Mouse (Mus musculus): Measurements from ENCODE around the gene Cebpa. TPM values are rescaled to one million over a fixed set of nuclear protein-coding genes. Genes with fewer than 3 reads are reported as not detected.

Gene Cebpa
- polyA plus RNA-seq, 1 experiment from 2014 or later = 2.7 TPM

- H3K4me1 ChIP-seq = peaks cover 21% of the 10 kb centered on the region
These were observed 4.4 kb downstream of the Cebpa start for GRCm38 (mm10) chr7:35123431-35123953.

DNA sequence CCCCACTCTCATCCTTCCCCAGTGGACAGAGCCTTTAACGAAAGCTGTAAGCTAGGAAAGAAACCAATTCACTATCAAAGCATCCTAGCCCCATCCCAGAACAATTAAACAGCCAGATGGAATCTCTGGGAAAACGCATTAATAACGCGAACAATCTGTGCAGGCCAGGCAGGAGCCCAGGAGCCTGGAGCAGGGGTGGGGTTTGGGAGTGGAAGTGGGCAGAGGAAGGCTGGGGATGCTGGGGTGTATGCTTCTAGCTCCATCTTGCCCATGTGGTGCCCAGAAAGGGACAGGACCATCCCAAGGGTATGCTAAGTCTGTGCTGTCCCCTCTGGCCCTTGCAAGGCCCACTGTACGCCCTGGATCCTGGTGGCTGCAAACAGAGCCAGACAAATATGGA lies 5.1 kb downstream of the Cebpa start:
- Histone ChIP-seq H3K9me3 (no peaks in the 10 kb centered on the region), H3K27ac (no peak overlapping the region), H3K4me3 (no peak overlapping the region), H3K36me3 (no peaks in the 10 kb centered on the region), H3K27me3 (ENCODE audit: insufficient read depth, poor library complexity, severe bottlenecking) (peaks cover 83% of the 10 kb centered on the region), H3K4me1 (peaks cover 24% of the 10 kb centered on the region)
- 69% methylated on average over 5 of the region's 5 CpGs for WGBS
- DNase-seq (ENCODE audit: low spot score) = no peak

More at GRCm38 (mm10) chr7:35123431-35123953, 4.4 kb downstream of the Cebpa start:
- DNase-seq (ENCODE audit: low spot score) = no peak
- WGBS = 13% methylated on average over 10 of the region's 10 CpGs
- Histone ChIP-seq H3K9me3 (no peaks in the 10 kb centered on the region), H3K27ac (no peak overlapping the region), H3K27me3 (ENCODE audit: insufficient read depth, poor library complexity, severe bottlenecking) (peaks cover 78% of the 10 kb centered on the region), H3K36me3 (no peaks in the 10 kb centered on the region), H3K4me3 (no peak overlapping the region)

- DNase-seq (ENCODE audit: low spot score) = no peak
- Histone ChIP-seq H3K4me3 (no peak overlapping the region), H3K36me3 (no peaks in the 10 kb centered on the region), H3K9me3 (no peaks in the 10 kb centered on the region), H3K27me3 (ENCODE audit: insufficient read depth, poor library complexity, severe bottlenecking) (peaks cover 83% of the 10 kb centered on the region), H3K27ac (no peak overlapping the region), H3K4me1 (peaks cover 19% of the 10 kb centered on the region)
- WGBS = 65% methylated on average over 6 of the region's 6 CpGs
These were observed 5.7 kb downstream of the Cebpa start for GRCm38 (mm10) chr7:35124745-35125144.

- 64% methylated on average over 5 of the region's 5 CpGs for WGBS
- no peaks in the 10 kb centered on the region for H3K9me3 ChIP-seq
- H3K27me3 ChIP-seq (ENCODE audit: insufficient read depth, poor library complexity, severe bottlenecking) = peaks cover 74% of the 10 kb centered on the region
- H3K36me3 ChIP-seq = no peaks in the 10 kb centered on the region
- no peak for DNase-seq (ENCODE audit: low spot score)
- 0 out of 2 replicates have a peak, but pooled peaks cover 9% of the 10 kb centered on the region for H3K4me1 ChIP-seq
- no peak overlapping the region for H3K27ac ChIP-seq
- H3K4me3 ChIP-seq = no peak overlapping the region
These were observed 6.9 kb downstream of the Cebpa start for GRCm38 (mm10) chr7:35125971-35126370.

- H3K4me3 ChIP-seq = no peak overlapping the region
- DNase-seq (ENCODE audit: low spot score) = no peak
- no peaks in the 10 kb centered on the region for H3K36me3 ChIP-seq
- no peaks in the 10 kb centered on the region for H3K9me3 ChIP-seq
- H3K27ac ChIP-seq = no peak overlapping the region
- peaks cover 63% of the 10 kb centered on the region for H3K27me3 ChIP-seq (ENCODE audit: insufficient read depth, poor library complexity, severe bottlenecking)
- 0 out of 2 replicates have a peak, but pooled peaks cover 9% of the 10 kb centered on the region for H3K4me1 ChIP-seq
- 75% methylated on average over 10 of the region's 10 CpGs for WGBS
These were observed 7.9 kb downstream of the Cebpa start for GRCm38 (mm10) chr7:35127001-35127400.

GRCm38 (mm10) chr7:35127721-35128120 lies 8.6 kb downstream of the Cebpa start:
- WGBS = 34% methylated on average over 6 of the region's 6 CpGs
- no peak overlapping the region for H3K4me3 ChIP-seq
- no peaks in the 10 kb centered on the region for H3K36me3 ChIP-seq
- H3K27me3 ChIP-seq (ENCODE audit: insufficient read depth, poor library complexity, severe bottlenecking) = peaks cover 56% of the 10 kb centered on the region
- no peak for DNase-seq (ENCODE audit: low spot score)
- H3K9me3 ChIP-seq = no peaks in the 10 kb centered on the region
- H3K27ac ChIP-seq = no peak overlapping the region
- H3K4me1 ChIP-seq = 0 out of 2 replicates have a peak, but pooled peaks cover 9% of the 10 kb centered on the region

GRCm38 (mm10) chr7:35128677-35129567 lies 9.8 kb downstream of the Cebpa start:
- H3K9me3 ChIP-seq = no peaks in the 10 kb centered on the region
- 57% methylated on average over 17 of the region's 17 CpGs for WGBS
- DNase-seq (ENCODE audit: low spot score) = no peak

GRCm38 (mm10) chr7:35130059-35130738 lies 11.1 kb downstream of the Cebpa start:
- peaks cover 42% of the 10 kb centered on the region for H3K27me3 ChIP-seq (ENCODE audit: insufficient read depth, poor library complexity, severe bottlenecking)
- H3K36me3 ChIP-seq = no peaks in the 10 kb centered on the region
- H3K9me3 ChIP-seq = no peaks in the 10 kb centered on the region
- H3K4me1 ChIP-seq = peaks cover 13% of the 10 kb centered on the region; the same call in 1 of the 2 replicates
- no peak for DNase-seq (ENCODE audit: low spot score)
- WGBS = 83% methylated on average over 13 of the region's 13 CpGs
- H3K27ac ChIP-seq = no peak overlapping the region
- no peak overlapping the region for H3K4me3 ChIP-seq

More at GRCm38 (mm10) chr7:35128677-35129567, 9.8 kb downstream of the Cebpa start:
- H3K27ac ChIP-seq = no peak overlapping the region
- H3K4me1 ChIP-seq = 0 out of 2 replicates have a peak, but pooled peaks cover 5% of the 10 kb centered on the region
- H3K4me3 ChIP-seq = no peak overlapping the region
- H3K27me3 ChIP-seq (ENCODE audit: insufficient read depth, poor library complexity, severe bottlenecking) = peaks cover 47% of the 10 kb centered on the region
- no peaks in the 10 kb centered on the region for H3K36me3 ChIP-seq

- Histone ChIP-seq H3K4me3 (no peak overlapping the region), H3K27me3 (ENCODE audit: insufficient read depth, poor library complexity, severe bottlenecking) (peaks cover 36% of the 10 kb centered on the region), H3K4me1 (peaks cover 18% of the 10 kb centered on the region; the same call in 1 of the 2 replicates), H3K27ac (no peak overlapping the region), H3K9me3 (no peaks in the 10 kb centered on the region), H3K36me3 (no peaks in the 10 kb centered on the region)
- DNase-seq (ENCODE audit: low spot score) = no peak
- 86% methylated on average over 5 of the region's 5 CpGs for WGBS
These were observed 11.8 kb downstream of the Cebpa start for GRCm38 (mm10) chr7:35130888-35131287.

- no peaks in the 10 kb centered on the region for H3K36me3 ChIP-seq
- H3K4me3 ChIP-seq = no peak overlapping the region
- peaks cover 18% of the 10 kb centered on the region; the same call in 1 of the 2 replicates for H3K4me1 ChIP-seq
- H3K9me3 ChIP-seq = no peaks in the 10 kb centered on the region
- H3K27me3 ChIP-seq (ENCODE audit: insufficient read depth, poor library complexity, severe bottlenecking) = peaks cover 31% of the 10 kb centered on the region; the same call in 1 of the 2 replicates
- no peak for DNase-seq (ENCODE audit: low spot score)
- no peak overlapping the region for H3K27ac ChIP-seq
- 93% methylated on average over 9 of the region's 9 CpGs for WGBS
These were observed 12.5 kb downstream of the Cebpa start for GRCm38 (mm10) chr7:35131601-35132000.

DNA sequence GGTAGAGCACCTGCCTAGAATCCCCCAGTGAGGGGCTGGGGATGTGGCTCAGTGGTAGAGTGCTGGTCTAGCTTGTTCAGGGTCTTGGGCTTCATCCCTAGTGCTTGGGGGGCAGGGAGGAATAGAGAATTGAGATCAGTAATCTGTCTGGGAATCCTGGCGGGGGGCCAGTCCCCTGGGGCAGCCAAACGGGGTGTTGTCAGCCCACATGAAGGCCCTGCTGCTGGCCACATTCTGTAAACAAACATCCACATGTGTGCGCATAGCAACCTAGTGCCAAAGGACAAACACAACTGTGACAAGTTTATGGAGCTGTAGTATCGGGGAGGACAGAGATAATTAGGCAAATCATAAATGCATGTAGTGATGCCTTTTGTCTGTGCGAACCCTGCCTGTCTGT lies 15.5 kb downstream of the Cebpa start:
- H3K36me3 ChIP-seq = no peaks in the 10 kb centered on the region
- peaks cover 15% of the 10 kb centered on the region; the same call in 1 of the 2 replicates for H3K27me3 ChIP-seq (ENCODE audit: insufficient read depth, poor library complexity, severe bottlenecking)
- 31% methylated on average over 5 of the region's 5 CpGs for WGBS
- H3K4me3 ChIP-seq = no peak overlapping the region
- H3K9me3 ChIP-seq = no peaks in the 10 kb centered on the region
- H3K27ac ChIP-seq = no peak overlapping the region
- no peak for DNase-seq (ENCODE audit: low spot score)
- peaks cover 12% of the 10 kb centered on the region; the same call in 1 of the 2 replicates for H3K4me1 ChIP-seq

GRCm38 (mm10) chr7:35137524-35137923 lies 18.4 kb downstream of the Cebpa start:
- Histone ChIP-seq H3K27me3 (ENCODE audit: insufficient read depth, poor library complexity, severe bottlenecking) (peaks cover 16% of the 10 kb centered on the region), H3K4me1 (peaks cover 22% of the 10 kb centered on the region; the same call in 1 of the 2 replicates), H3K4me3 (no peak overlapping the region), H3K27ac (no peak overlapping the region), H3K9me3 (no peaks in the 10 kb centered on the region), H3K36me3 (no peaks in the 10 kb centered on the region)
- DNase-seq (ENCODE audit: low spot score) = no peak
- 68% methylated on average over 1 of the region's 1 CpGs for WGBS

All from heart, embryonic 10.5 days (tissue).